19 mouse cellular contexts compared by ENCODE assay signal in genomic region chr13:117694729-117695332, GRCm38 (mm10).
"Had no signal": no experiment of that assay in that cellular context is flagged by ENCODE, and none has a peak within 500 bp of the region (broad histone marks: within the 10 kb centered on the region; RNA-seq: fewer than 3 reads in every experiment).

No protein-coding gene starts in this region.

- H3K9me3 ChIP-seq: liver, embryonic 12.5 days; midbrain, embryonic 10.5 days; midbrain, embryonic 13.5 days; neural tube, embryonic 13.5 days; neural tube, embryonic 15.5 days had no signal

- ATAC-seq: liver, embryonic 12.5 days; midbrain, embryonic 13.5 days; midbrain, embryonic 16.5 days had no signal

- H3K4me3 ChIP-seq: liver, embryonic 12.5 days; midbrain, embryonic 10.5 days; midbrain, embryonic 13.5 days; myocyte; neural tube, embryonic 13.5 days; neural tube, embryonic 15.5 days had no signal

- H3K4me1 ChIP-seq: liver, embryonic 12.5 days; midbrain, embryonic 10.5 days; midbrain, embryonic 13.5 days; neural tube, embryonic 13.5 days; neural tube, embryonic 15.5 days had no signal

- DNase-seq: lung, adult 18-20 months; lung, postnatal 14 days; lung, postnatal 36 days; retina, postnatal 1 day; right cerebral cortex, adult 18-20 months; right cerebral cortex, postnatal 25 days; right cerebral cortex, postnatal 4 days; spleen, adult 18-20 months; thymus, adult 18-20 months; thymus, postnatal 14 days; thymus, postnatal 36 days had no signal

- H3K9ac ChIP-seq: liver, embryonic 12.5 days; liver, embryonic 14.5 days; midbrain, embryonic 13.5 days; neural tube, embryonic 13.5 days; neural tube, embryonic 15.5 days had no signal

- H3K27me3 ChIP-seq: liver, embryonic 12.5 days; midbrain, embryonic 13.5 days; neural tube, embryonic 13.5 days; neural tube, embryonic 15.5 days had no signal

- H3K27ac ChIP-seq: liver, embryonic 12.5 days; liver, embryonic 14.5 days; midbrain, embryonic 10.5 days; midbrain, embryonic 13.5 days; neural tube, embryonic 13.5 days; neural tube, embryonic 15.5 days had no signal

- H3K4me2 ChIP-seq: liver, embryonic 12.5 days; midbrain, embryonic 13.5 days; neural tube, embryonic 13.5 days; neural tube, embryonic 15.5 days had no signal

- H3K36me3 ChIP-seq: liver, embryonic 12.5 days; midbrain, embryonic 10.5 days; midbrain, embryonic 13.5 days; neural tube, embryonic 13.5 days; neural tube, embryonic 15.5 days had no signal
